Mouse (Mus musculus) embryo, embryonic 11 days (tissue): ENCODE data around the gene Akap5.
A peak's percentile ranks its signal among the peaks of the same experiment; 100 is the strongest.

Experiments
- DNase-seq: peaks from one replicate; pipeline ENCODE4 v3.0.0-alpha.2; 2015

Gene Akap5

DNA sequence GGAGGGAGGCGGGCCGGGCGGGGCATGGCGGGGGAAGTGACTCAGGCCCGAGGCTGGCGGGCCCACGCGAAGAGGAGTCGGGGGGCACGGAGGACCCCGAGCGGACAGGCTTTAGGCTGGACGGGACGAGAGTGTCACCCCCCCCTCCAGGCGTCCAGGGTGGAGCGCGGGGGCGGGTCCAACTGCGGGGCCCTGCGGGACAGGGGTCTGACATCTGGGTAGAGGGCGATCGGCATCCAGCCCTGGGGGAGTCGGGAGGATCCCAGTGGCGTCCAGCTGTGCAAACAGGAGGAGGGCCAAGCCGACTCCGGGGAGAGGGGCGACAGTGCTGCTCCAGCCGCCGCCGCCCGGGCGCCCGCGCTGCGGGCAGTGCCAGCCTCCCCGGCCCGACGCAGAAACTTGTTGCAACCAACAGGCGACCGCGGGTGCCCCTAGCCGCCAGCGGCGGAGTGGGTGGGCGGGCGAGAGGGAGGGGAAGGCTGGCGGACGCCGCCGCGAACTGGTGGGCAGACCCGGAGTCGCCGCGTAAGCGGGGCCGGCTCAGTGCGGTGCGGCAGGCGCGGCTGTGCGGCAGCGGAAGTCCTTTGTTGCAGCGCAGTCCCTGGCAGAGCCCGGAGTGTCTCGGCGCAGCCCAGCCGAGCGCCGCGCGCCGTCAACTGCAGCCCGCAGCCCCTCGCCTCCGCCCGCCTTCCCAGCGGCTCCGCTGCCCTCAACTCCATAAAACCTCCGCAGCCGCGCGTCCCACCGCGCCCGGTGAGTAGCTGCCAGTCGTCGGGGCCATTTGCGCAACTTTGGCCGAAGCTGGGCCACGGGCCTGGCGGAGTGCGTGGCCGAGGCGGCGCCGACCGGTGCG, 45.5 kb downstream of the Akap5 start, which contains the start of gene Zbtb1:
Zbtb1 (plus strand) TSS at position 289 of the 853 bp plus-strand sequence.
- DNase-seq, result peak; percentile 87

DNA sequence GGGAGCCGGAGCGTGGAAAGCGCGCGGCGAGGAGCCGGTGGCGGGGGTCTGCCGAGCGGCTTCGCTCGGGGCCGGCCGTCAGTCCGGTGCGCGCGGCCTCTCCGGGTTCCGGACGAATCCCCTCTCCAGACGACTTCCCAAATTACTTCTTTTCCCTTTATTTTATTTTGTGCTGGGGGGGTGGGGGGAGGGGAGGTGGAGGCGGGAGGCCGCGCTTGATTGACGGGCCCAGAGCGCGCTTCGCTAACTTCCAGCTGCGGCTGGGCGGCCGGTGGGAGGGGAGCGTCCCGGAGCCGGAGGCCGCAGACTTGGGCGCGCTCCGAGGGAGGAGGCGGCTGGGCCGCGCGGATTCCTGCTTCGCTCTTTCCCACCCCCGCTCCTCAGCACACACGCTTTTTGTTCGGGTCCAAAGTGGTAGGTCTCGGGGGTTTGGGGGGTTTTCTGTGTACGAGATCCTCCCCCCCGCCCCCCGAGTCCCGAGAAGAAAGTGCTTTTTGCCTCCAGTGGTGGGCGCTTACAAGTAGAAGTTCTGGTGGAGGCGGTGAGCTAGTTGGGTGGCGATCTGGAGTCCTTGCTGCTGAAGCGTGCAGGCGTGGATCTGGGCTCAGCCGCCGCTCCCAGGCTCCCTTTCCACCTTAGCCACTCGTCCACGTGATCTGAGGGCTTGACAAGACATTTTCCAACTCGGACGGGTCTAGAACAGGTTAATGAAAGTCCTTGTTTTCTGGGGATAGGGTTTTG, 46.3 kb downstream of the Akap5 start:
- DNase-seq, result peak; percentile 90

DNA sequence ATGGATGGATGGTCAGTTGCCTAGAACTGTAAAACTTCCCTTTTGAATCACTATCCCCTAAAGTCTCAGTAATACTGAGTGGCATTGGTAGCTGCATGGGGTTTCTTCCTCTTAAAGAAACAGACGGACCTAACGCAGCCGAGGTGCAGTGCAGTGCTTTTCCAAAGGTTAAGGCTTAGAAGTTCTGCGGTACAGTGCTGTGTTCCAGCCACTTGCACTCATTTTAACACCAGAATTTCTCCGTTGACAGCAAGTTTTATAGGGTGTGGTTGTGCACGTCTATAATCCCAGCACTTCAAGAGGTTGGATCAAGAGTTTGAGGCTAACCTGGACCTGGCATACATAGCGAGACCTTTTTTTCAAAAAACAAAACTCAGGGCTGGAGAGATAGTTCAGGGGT, 47.4 kb downstream of the Akap5 start:
- DNase-seq, result no peak

DNA sequence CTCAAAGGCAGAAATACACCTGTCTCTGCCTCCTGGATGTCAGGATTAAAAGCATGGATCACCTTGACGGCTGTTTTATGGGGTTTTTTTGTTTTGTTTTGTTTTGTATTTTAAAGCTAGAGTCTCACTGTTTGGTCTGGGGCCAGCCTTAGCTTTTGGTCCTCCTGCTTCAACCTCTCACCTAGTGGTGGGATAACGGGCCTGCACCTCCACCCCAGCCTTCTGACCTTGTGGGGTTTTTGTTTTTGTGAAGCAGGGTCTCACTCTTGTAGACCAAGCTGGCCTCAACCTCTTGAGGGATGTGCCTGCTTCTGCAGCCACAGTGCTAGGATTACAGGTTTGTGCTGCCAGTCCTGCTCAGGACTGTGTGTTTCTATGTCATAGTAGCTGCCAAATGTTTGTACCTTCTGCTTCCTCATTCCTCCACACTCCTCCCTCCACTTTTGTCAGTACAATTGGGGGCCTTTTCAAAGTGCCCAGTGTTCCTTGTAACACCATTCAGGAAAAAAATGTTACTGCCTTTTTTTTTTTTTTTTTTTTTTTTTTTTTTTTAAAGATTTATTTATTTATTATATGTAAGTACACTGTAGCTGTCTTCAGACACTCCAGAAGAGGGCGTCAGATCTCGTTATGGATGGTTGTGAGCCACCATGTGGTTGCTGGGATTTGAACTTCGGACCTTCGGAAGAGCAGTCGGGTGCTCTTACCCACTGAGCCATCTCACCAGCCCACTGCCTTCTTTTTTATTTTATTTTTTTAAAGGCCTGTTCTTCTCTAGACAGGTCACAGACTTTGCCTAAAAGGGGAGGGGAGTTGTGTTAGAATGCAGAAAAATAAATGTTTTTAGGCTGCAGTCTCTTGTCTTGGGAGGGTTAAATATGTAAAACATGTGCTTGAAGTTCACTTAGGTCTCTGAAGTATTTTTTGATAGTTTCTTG, 48.5 kb downstream of the Akap5 start:
- DNase-seq, result no peak

DNA sequence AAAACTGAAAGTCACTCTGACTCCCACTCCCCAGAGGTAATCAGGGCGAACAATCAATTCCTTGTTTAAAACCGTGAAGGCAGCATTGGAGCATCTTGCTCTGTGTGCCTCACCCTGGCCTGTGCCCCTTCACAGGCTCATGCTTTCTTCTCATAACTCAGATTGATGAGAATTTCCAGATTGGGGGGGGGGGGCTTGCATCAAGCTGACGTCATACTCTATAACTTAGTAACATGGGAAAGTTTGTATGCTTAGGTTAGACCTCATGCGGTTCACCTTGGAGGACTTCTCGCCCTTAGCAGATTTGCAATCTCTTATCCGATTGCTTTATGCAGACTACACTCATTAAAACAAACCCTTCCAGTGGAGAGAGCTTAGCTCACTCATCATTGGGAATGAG, 49.3 kb downstream of the Akap5 start:
- DNase-seq, result no peak

DNA sequence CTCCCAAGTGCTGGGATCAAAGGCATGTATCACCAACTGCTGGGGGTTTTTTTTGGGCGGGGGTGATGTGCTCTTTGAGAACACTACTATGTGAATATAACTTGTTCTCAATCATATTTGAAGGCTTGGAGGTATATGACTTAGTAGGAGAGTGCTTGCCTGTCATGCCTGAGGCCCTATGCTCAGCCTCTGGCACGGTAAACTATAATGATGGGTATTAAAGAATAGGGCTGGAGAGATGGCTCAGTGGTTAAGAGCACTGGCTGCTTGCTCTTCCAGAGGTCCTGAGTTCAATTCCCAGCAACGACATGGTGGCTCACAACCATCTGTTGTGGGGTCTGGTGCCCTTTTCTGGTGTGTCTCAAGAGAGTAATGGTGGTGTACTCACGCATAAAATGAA, 50.2 kb downstream of the Akap5 start:
- DNase-seq, result no peak

DNA sequence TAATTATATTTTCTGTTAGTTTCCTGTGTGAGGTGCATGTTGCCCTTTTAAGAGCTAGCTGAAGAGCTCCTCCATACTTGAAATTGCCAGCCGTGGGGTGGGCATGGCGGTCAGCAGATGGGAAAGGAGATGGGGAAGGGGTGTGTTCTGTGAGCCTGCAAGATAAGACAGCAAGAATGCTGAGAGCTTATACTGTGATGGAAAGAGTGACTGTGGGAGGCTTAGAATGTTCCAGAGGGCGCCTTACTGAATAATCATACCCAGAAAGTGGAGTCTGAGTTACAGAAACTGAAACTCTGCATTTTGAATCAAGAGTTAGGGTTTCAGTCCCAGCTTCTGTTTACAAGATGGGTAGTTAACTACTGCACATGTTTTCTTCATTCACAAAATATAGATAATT, 50.8 kb downstream of the Akap5 start:
- no peak for DNase-seq

DNA sequence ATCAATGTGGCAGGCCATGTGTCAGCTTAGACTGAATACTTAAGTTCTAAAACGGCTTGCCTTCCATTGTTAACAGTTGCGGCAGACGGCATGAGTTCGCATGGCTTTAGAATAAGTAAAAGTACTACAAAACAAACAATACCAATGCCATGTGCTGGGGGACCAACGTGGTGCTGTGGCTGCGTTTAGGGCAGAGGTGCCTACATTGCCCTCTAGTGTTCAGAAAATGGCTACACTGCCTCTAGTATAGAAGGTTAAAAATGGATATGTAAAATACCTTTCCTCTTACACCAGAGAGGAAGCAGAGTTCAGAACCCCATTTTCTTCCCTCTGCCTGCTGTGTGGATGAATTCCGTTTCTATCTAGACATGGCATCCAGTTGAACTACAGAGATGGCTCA, 52.0 kb downstream of the Akap5 start:
- DNase-seq, result peak; percentile 55

DNA sequence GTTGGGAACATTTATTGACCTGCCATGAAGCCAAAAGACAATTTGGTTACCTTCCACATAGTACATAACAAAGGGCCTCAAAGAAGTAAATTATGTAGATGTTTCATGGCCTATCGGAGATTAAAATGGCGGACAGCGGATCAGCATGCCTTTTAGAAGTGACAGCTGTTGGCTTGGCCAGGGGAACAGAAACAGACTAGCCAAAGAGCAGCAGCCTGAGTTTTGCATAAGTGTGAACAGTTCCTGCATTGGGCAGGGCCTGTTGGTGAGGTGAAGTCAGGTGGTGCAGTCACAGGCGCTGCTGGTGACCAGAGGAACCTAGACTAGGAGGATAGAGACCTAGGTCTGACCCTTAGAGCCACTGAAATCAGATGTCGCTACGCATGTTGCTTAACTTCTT, 52.4 kb downstream of the Akap5 start:
- no peak for DNase-seq

DNA sequence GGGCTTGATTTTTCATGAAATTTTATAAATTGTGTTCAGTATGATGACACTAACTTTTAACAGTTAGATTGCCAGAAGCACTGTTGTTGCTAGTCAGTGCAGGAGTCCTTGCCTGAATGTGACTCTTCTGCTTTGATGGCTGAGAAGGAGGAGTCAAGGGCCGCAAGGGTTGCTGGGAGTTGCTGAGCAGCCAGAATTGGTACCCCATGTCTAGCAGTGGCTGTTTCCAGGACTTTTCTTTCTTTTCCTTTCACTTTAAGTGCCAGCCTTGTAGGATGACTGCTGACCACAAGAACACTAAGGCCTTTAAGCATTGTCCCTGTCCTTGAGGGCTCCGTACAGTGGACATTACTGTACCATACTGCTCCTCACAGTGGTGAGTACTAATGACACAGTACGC, 53.0 kb downstream of the Akap5 start:
- no peak for DNase-seq

DNA sequence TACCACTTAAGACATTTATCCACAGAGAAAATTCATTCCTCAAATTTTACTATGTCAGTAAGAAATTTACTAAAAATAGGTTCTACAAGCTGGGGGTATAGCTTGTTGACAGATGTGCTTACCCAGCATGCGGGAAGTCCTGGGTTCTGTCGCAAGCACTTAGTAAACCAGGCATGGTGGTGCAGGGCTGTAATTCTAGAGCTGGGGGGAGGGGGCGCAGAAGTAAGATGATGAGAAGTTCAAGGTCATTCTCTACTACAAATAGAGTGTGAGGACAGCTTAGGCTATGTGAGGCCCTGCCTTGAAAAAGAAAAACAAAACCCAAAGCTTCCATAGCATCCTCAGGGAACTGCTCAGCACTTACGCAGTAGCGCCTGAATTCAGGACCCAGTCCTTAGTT, 53.9 kb downstream of the Akap5 start:
- DNase-seq, result no peak

DNA sequence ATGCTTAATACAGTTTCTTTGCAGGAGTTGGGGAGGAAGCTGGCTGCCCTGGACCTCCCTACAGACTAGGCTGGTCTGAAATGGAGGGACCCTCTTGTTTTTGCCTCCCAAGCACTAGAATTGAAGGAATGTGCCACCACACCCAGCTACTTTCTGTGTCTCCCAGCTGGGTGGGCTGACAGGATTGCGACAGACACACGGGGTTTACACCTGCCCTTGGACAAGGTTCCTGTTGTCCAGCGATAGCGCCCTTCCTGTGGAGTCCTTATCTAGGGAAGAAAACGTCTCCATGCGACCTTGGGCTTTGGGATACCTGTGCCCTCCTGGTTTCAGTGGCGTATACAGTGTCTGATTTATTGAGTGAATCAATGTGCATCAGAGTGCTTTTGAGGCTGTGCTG, 55.5 kb downstream of the Akap5 start:
- DNase-seq, result no peak
